Mouse (Mus musculus) hindbrain, embryonic 12.5 days (tissue): ENCODE data around the gene Antxr1. TPM values are rescaled to one million over a fixed set of nuclear protein-coding genes. Genes with fewer than 3 reads are reported as not detected.

ENCODE experiments used
- ATAC-seq: fragments of 200-750 bp; cut with Nextera tagmentation; 2 replicates; pipeline ENCODE4 v1.8.0; 2017; ENCODE audit warnings: moderate TSS enrichment; ENCODE audit not compliant: low FRiP score
- H3K27ac ChIP-seq: fragments of 300-500 bp; sonication (generic); 2 replicates; pipeline ENCODE4 v1.5.1; 2016; ENCODE audit warnings: mild to moderate bottlenecking
- H3K27me3 ChIP-seq: fragments of 300-500 bp; sonication (generic); 2 replicates; pipeline ENCODE4 v1.6.1; 2016; ENCODE audit warnings: mild to moderate bottlenecking
- H3K36me3 ChIP-seq: fragments of 300-500 bp; sonication (generic); 2 replicates; pipeline ENCODE4 v1.6.1; 2016; ENCODE audit warnings: mild to moderate bottlenecking
- H3K4me1 ChIP-seq: fragments of 300-500 bp; sonication (generic); 2 replicates; pipeline ENCODE4 v1.6.1; 2016
- H3K4me2 ChIP-seq: fragments of 300-500 bp; sonication (generic); replicated peaks from 2 replicates; pipeline ENCODE4 v1.6.1; 2016; ENCODE audit warnings: mild to moderate bottlenecking
- H3K4me3 ChIP-seq: fragments of 300-500 bp; sonication (generic); 2 replicates; pipeline ENCODE4 v1.5.1; 2016; ENCODE audit warnings: mild to moderate bottlenecking
- H3K9ac ChIP-seq: fragments of 300-500 bp; sonication (generic); 2 replicates; pipeline ENCODE4 v1.6.1; 2016; ENCODE audit warnings: mild to moderate bottlenecking, moderate library complexity
- H3K9me3 ChIP-seq: fragments of 300-500 bp; sonication (generic); replicated peaks from 2 replicates; pipeline ENCODE4 v1.6.1; 2016; ENCODE audit warnings: mild to moderate bottlenecking
- WGBS: fragments of 180-500 bp; shearing (Covaris S2); methylation state at CpG from one replicate; pipeline ENCODE4 v1.1.7; 2016; 5-methylcytosine and 5-hydroxymethylcytosine counted together
- polyA plus RNA-seq: library from polyadenylated mRNA; unstranded; fragments of >200 nt; fragmentation: Nextera tagmentation; extraction: Ambion mirVana; gene quantifications from 2 replicates; pipeline ENCODE4 v1.2.1, GENCODE M21; 2016

Gene Antxr1
- polyA plus RNA-seq, 1 experiment from 2014 or later = 5.0 TPM

- WGBS = 88% methylated on average over 11 of the region's 11 CpGs
- H3K9me3 ChIP-seq = no peaks in the 10 kb centered on the region
- H3K36me3 ChIP-seq = 0 out of 2 replicates have a peak, but pooled peaks cover 9% of the 10 kb centered on the region
- no peak overlapping the region for H3K4me3 ChIP-seq
- H3K4me1 ChIP-seq = no peaks in the 10 kb centered on the region
- no peak overlapping the region for H3K4me2 ChIP-seq
- no peak for ATAC-seq
- no peaks in the 10 kb centered on the region for H3K27me3 ChIP-seq
- H3K27ac ChIP-seq = no peak overlapping the region
- H3K9ac ChIP-seq = no peak overlapping the region
Measured at GRCm38 (mm10) chr6:87284716-87285364, 50.8 kb downstream of the Antxr1 start.

GRCm38 (mm10) chr6:87282346-87282781, 53.3 kb downstream of the Antxr1 start:
- Histone ChIP-seq H3K27me3 (no peaks in the 10 kb centered on the region), H3K4me2 (no peak overlapping the region), H3K36me3 (0 out of 2 replicates have a peak, but pooled peaks cover 9% of the 10 kb centered on the region), H3K4me3 (no peak overlapping the region), H3K27ac (no peak overlapping the region; the same call in 1 of the 2 replicates), H3K9ac (no peak overlapping the region), H3K9me3 (no peaks in the 10 kb centered on the region), H3K4me1 (peaks cover 10% of the 10 kb centered on the region)
- WGBS = 50% methylated on average over 8 of the region's 8 CpGs
- ATAC-seq = no peak

- H3K36me3 ChIP-seq = 0 out of 2 replicates have a peak, but pooled peaks cover 9% of the 10 kb centered on the region
- no peak overlapping the region for H3K9ac ChIP-seq
- ATAC-seq = no peak
- WGBS = 87% methylated on average over 4 of the region's 4 CpGs
- no peaks in the 10 kb centered on the region for H3K9me3 ChIP-seq
- H3K4me3 ChIP-seq = no peak overlapping the region
- no peak overlapping the region for H3K27ac ChIP-seq
- no peak overlapping the region for H3K4me2 ChIP-seq
- no peaks in the 10 kb centered on the region for H3K27me3 ChIP-seq
- H3K4me1 ChIP-seq = peaks cover 16% of the 10 kb centered on the region
Measured at GRCm38 (mm10) chr6:87281771-87282170, 53.9 kb downstream of the Antxr1 start.

GRCm38 (mm10) chr6:87278151-87278550, 57.5 kb downstream of the Antxr1 start:
- Histone ChIP-seq H3K4me3 (no peak overlapping the region), H3K36me3 (peaks cover 7% of the 10 kb centered on the region), H3K27me3 (no peaks in the 10 kb centered on the region), H3K9me3 (0 out of 2 replicates have a peak, but pooled peaks cover 3% of the 10 kb centered on the region), H3K4me1 (peaks cover 18% of the 10 kb centered on the region), H3K9ac (no peak overlapping the region), H3K4me2 (no peak overlapping the region), H3K27ac (no peak overlapping the region)
- ATAC-seq = no peak
- 53% methylated on average over 5 of the region's 5 CpGs for WGBS

GRCm38 (mm10) chr6:87277527-87277926, 58.1 kb downstream of the Antxr1 start:
- H3K9me3 ChIP-seq = 0 out of 2 replicates have a peak, but pooled peaks cover 3% of the 10 kb centered on the region
- H3K4me2 ChIP-seq = no peak overlapping the region
- peaks cover 7% of the 10 kb centered on the region for H3K36me3 ChIP-seq
- 35% methylated on average over 3 of the region's 3 CpGs for WGBS
- no peak overlapping the region for H3K9ac ChIP-seq
- H3K27me3 ChIP-seq = no peaks in the 10 kb centered on the region
- H3K27ac ChIP-seq = no peak overlapping the region; the same call in 1 of the 2 replicates
- H3K4me3 ChIP-seq = no peak overlapping the region
- no peak for ATAC-seq
- H3K4me1 ChIP-seq = peaks cover 18% of the 10 kb centered on the region

- WGBS = 85% methylated on average over 7 of the region's 7 CpGs
Measured at GRCm38 (mm10) chr6:87276941-87277340, 58.7 kb downstream of the Antxr1 start.

GRCm38 (mm10) chr6:87274779-87275178, 60.8 kb downstream of the Antxr1 start:
- peaks cover 27% of the 10 kb centered on the region for H3K4me1 ChIP-seq
- H3K27ac ChIP-seq = no peak overlapping the region
- H3K9me3 ChIP-seq = 0 out of 2 replicates have a peak, but pooled peaks cover 3% of the 10 kb centered on the region
- H3K4me2 ChIP-seq = no peak overlapping the region
- H3K9ac ChIP-seq = no peak overlapping the region
- H3K4me3 ChIP-seq = no peak overlapping the region
- ATAC-seq = no peak
- 98% methylated on average over 5 of the region's 5 CpGs for WGBS
- no peaks in the 10 kb centered on the region for H3K27me3 ChIP-seq
- H3K36me3 ChIP-seq = peaks cover 7% of the 10 kb centered on the region

More at GRCm38 (mm10) chr6:87276941-87277340, 58.7 kb downstream of the Antxr1 start:
- Histone ChIP-seq H3K4me3 (no peak overlapping the region), H3K9ac (no peak overlapping the region), H3K27ac (no peak overlapping the region), H3K4me2 (no peak overlapping the region), H3K27me3 (no peaks in the 10 kb centered on the region), H3K36me3 (peaks cover 7% of the 10 kb centered on the region), H3K9me3 (0 out of 2 replicates have a peak, but pooled peaks cover 3% of the 10 kb centered on the region), H3K4me1 (peaks cover 18% of the 10 kb centered on the region)
- ATAC-seq = no peak; the same call in 1 of the 2 replicates

GRCm38 (mm10) chr6:87273791-87274190, 61.8 kb downstream of the Antxr1 start:
- Histone ChIP-seq H3K9ac (no peak overlapping the region), H3K27ac (no peak overlapping the region), H3K4me1 (peaks cover 27% of the 10 kb centered on the region), H3K36me3 (peaks cover 10% of the 10 kb centered on the region), H3K9me3 (0 out of 2 replicates have a peak, but pooled peaks cover 3% of the 10 kb centered on the region), H3K4me2 (no peak overlapping the region), H3K4me3 (no peak overlapping the region), H3K27me3 (no peaks in the 10 kb centered on the region)
- 84% methylated on average over 3 of the region's 3 CpGs for WGBS
- no peak for ATAC-seq

- ATAC-seq = no peak
- Histone ChIP-seq H3K27me3 (no peaks in the 10 kb centered on the region), H3K4me1 (peaks cover 23% of the 10 kb centered on the region), H3K4me3 (no peak overlapping the region), H3K27ac (no peak overlapping the region), H3K9me3 (0 out of 2 replicates have a peak, but pooled peaks cover 3% of the 10 kb centered on the region), H3K4me2 (no peak overlapping the region), H3K36me3 (peaks cover 14% of the 10 kb centered on the region), H3K9ac (no peak overlapping the region)
- WGBS = 88% methylated on average over 4 of the region's 4 CpGs
Measured at GRCm38 (mm10) chr6:87273141-87273540, 62.5 kb downstream of the Antxr1 start.

- peaks cover 15% of the 10 kb centered on the region for H3K4me1 ChIP-seq
- H3K4me3 ChIP-seq = no peak overlapping the region
- no peak overlapping the region for H3K9ac ChIP-seq
- no peak for ATAC-seq
- H3K27me3 ChIP-seq = no peaks in the 10 kb centered on the region
- WGBS = 76% methylated on average over 2 of the region's 2 CpGs
- H3K9me3 ChIP-seq = 0 out of 2 replicates have a peak, but pooled peaks cover 3% of the 10 kb centered on the region
- H3K4me2 ChIP-seq = no peak overlapping the region
- peaks cover 16% of the 10 kb centered on the region for H3K36me3 ChIP-seq
- H3K27ac ChIP-seq = no peak overlapping the region
Measured at GRCm38 (mm10) chr6:87272202-87272601, 63.4 kb downstream of the Antxr1 start.

- H3K27ac ChIP-seq = no peak overlapping the region
- H3K9me3 ChIP-seq = 0 out of 2 replicates have a peak, but pooled peaks cover 3% of the 10 kb centered on the region
- no peak overlapping the region for H3K4me2 ChIP-seq
- H3K36me3 ChIP-seq = peaks cover 16% of the 10 kb centered on the region
- H3K4me1 ChIP-seq = peaks cover 8% of the 10 kb centered on the region
- H3K27me3 ChIP-seq = no peaks in the 10 kb centered on the region
- H3K4me3 ChIP-seq = no peak overlapping the region
- no peak for ATAC-seq
- WGBS = 41% methylated on average over 7 of the region's 7 CpGs
- no peak overlapping the region for H3K9ac ChIP-seq
Measured at GRCm38 (mm10) chr6:87270452-87270851, 65.2 kb downstream of the Antxr1 start.

- Histone ChIP-seq H3K27me3 (no peaks in the 10 kb centered on the region), H3K27ac (no peak overlapping the region), H3K4me1 (peaks cover 8% of the 10 kb centered on the region), H3K9ac (no peak overlapping the region), H3K4me2 (no peak overlapping the region), H3K36me3 (peaks cover 16% of the 10 kb centered on the region), H3K4me3 (no peak overlapping the region), H3K9me3 (0 out of 2 replicates have a peak, but pooled peaks cover 3% of the 10 kb centered on the region)
- no peak for ATAC-seq
- WGBS = 82% methylated on average over 7 of the region's 7 CpGs
Measured at GRCm38 (mm10) chr6:87269950-87270349, 65.7 kb downstream of the Antxr1 start.
